Comparison of ENCODE assay signal across 21 mouse cellular contexts in the genomic region with DNA sequence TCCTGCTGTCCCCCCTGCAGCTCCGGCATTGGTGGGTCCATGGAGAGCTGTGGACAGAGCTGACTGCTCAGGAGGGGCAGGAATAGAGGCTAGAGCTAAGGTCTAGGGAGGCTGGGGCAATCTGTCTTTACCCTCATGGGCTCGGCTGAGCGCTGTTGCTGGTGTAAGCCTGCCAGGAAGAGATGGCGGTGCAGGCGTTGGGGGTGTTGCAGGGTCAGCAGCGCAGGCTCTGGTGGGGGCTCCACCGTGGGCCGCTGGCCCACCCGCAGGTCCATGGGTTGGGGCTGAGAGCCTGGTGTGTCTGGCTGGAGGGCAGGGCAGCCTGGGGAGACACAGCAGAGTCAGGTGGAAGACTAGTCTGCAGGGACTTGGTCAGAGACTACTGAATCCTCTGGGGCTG. TPM values are rescaled to one million over a fixed set of nuclear protein-coding genes. Genes with fewer than 3 reads are reported as not detected.
DNase-seq lines count a peak whose midpoint lies in the region; ATAC-seq and TF ChIP-seq lines count a peak whose summit lies in the region.
"Had no signal": no experiment of that assay in that cellular context is flagged by ENCODE, and none has a peak within 500 bp of the region (broad histone marks: within the 10 kb centered on the region; RNA-seq: fewer than 3 reads in every experiment).

No protein-coding gene starts in this region.

- 0 out of 2 replicates have a peak overlapping the region, but pooled peaks have one; percentile 9 for H3K27ac ChIP-seq in forebrain, postnatal 0 days (ENCODE audit: low read depth, low read length)
- no peak overlapping the region for H3K27ac ChIP-seq in forebrain, embryonic 14.5 days (ENCODE audit: low read depth, low read length)
- peak overlapping the region; percentile 89; the same call in 1 of the 2 replicates for H3K27ac ChIP-seq in kidney, adult 2 months (ENCODE audit: insufficient read depth, low read depth, low read length)
- 0 out of 2 replicates have a peak overlapping the region, but pooled peaks have one; percentile 15 for H3K27ac ChIP-seq in midbrain, embryonic 10.5 days (replicated peaks)
- no peak overlapping the region for H3K27ac ChIP-seq in midbrain, embryonic 11.5 days (ENCODE audit: low read depth, low read length)
- H3K27ac ChIP-seq: limb, embryonic 13.5 days; liver, embryonic 13.5 days; midbrain, embryonic 13.5 days had no signal

- TF ChIP-seq CTCF in forebrain, postnatal 0 days (IDR thresholded peaks at IDR 0.05; ENCODE audit: low read depth) = no peak
- TF ChIP-seq CTCF in kidney, adult 2 months (conservative IDR thresholded peaks at IDR 0.05; ENCODE audit: insufficient read depth, insufficient read length, low read depth, low read length) = no peak

- peaks cover 42% of the 10 kb centered on the region for H3K36me3 ChIP-seq in forebrain, postnatal 0 days (ENCODE audit: insufficient read depth)
- peaks cover 44% of the 10 kb centered on the region for H3K36me3 ChIP-seq in forebrain, embryonic 14.5 days (ENCODE audit: control insufficient read depth, insufficient read depth, low read length)
- H3K36me3 ChIP-seq in kidney, adult 2 months (ENCODE audit: control insufficient read depth, insufficient read depth, low read length) = no peaks in the 10 kb centered on the region
- peaks cover 52% of the 10 kb centered on the region for H3K36me3 ChIP-seq in midbrain, embryonic 10.5 days
- peaks cover 4% of the 10 kb centered on the region; the same call in 1 of the 2 replicates for H3K36me3 ChIP-seq in midbrain, embryonic 11.5 days (ENCODE audit: control insufficient read depth, insufficient read depth, low read length)

- no peaks in the 10 kb centered on the region for H3K9me3 ChIP-seq in forebrain, postnatal 0 days (ENCODE audit: low read length)
- no peaks in the 10 kb centered on the region for H3K9me3 ChIP-seq in forebrain, embryonic 14.5 days (replicated peaks; ENCODE audit: control insufficient read depth, low read length)
- no peaks in the 10 kb centered on the region for H3K9me3 ChIP-seq in midbrain, embryonic 10.5 days (replicated peaks)
- H3K9me3 ChIP-seq in midbrain, embryonic 11.5 days (ENCODE audit: control insufficient read depth, low read length) = no peaks in the 10 kb centered on the region
- H3K9me3 ChIP-seq: heart, embryonic 13.5 days; hindbrain, embryonic 15.5 days; limb, embryonic 13.5 days; liver, embryonic 13.5 days; midbrain, embryonic 13.5 days; stomach, embryonic 15.5 days had no signal

- no peak for TF ChIP-seq POLR2A in kidney, adult 2 months (IDR thresholded peaks at IDR 0.05; ENCODE audit: low read depth, low read length)

- H3K9ac ChIP-seq in forebrain, postnatal 0 days = no peak overlapping the region
- no peak overlapping the region for H3K9ac ChIP-seq in forebrain, embryonic 14.5 days (ENCODE audit: low read length)
- no peak overlapping the region for H3K9ac ChIP-seq in midbrain, embryonic 11.5 days (ENCODE audit: low read length)
- H3K9ac ChIP-seq: hindbrain, embryonic 15.5 days; limb, embryonic 13.5 days; liver, embryonic 13.5 days; stomach, embryonic 15.5 days had no signal

- peaks cover 8% of the 10 kb centered on the region for H3K4me1 ChIP-seq in forebrain, postnatal 0 days (ENCODE audit: insufficient read depth)
- H3K4me1 ChIP-seq in forebrain, embryonic 14.5 days (ENCODE audit: control insufficient read depth, insufficient read depth, low read length) = peaks cover 20% of the 10 kb centered on the region
- H3K4me1 ChIP-seq in kidney, adult 2 months (ENCODE audit: control insufficient read depth, insufficient read depth, low read length) = peaks cover 36% of the 10 kb centered on the region
- H3K4me1 ChIP-seq in midbrain, embryonic 10.5 days = peaks cover 36% of the 10 kb centered on the region
- peaks cover 4% of the 10 kb centered on the region for H3K4me1 ChIP-seq in midbrain, embryonic 11.5 days (ENCODE audit: control insufficient read depth, insufficient read depth, low read length)

- no peak overlapping the region for H3K4me2 ChIP-seq in forebrain, postnatal 0 days (ENCODE audit: low read depth)
- no peak overlapping the region for H3K4me2 ChIP-seq in forebrain, embryonic 14.5 days (ENCODE audit: low read length)
- H3K4me2 ChIP-seq in midbrain, embryonic 11.5 days = no peak overlapping the region
- H3K4me2 ChIP-seq: heart, embryonic 13.5 days; hindbrain, embryonic 15.5 days; limb, embryonic 13.5 days; liver, embryonic 13.5 days; midbrain, embryonic 13.5 days; stomach, embryonic 15.5 days had no signal

- H3K4me3 ChIP-seq in forebrain, postnatal 0 days (ENCODE audit: low read depth, low read length) = no peak overlapping the region
- no peak overlapping the region for H3K4me3 ChIP-seq in forebrain, embryonic 14.5 days (ENCODE audit: low read depth, low read length)
- H3K4me3 ChIP-seq in kidney, adult 2 months (ENCODE audit: insufficient read depth, low read depth, low read length) = no peak overlapping the region
- no peak overlapping the region for H3K4me3 ChIP-seq in midbrain, embryonic 10.5 days
- no peak overlapping the region for H3K4me3 ChIP-seq in midbrain, embryonic 11.5 days (ENCODE audit: low read depth, low read length)
- H3K4me3 ChIP-seq: heart, embryonic 13.5 days; hindbrain, embryonic 15.5 days; limb, embryonic 13.5 days; liver, embryonic 13.5 days; midbrain, embryonic 13.5 days; stomach, embryonic 15.5 days had no signal

- H3K27me3 ChIP-seq in forebrain, postnatal 0 days (ENCODE audit: insufficient read depth, low read length) = no peaks in the 10 kb centered on the region
- no peaks in the 10 kb centered on the region for H3K27me3 ChIP-seq in forebrain, embryonic 14.5 days (replicated peaks; ENCODE audit: control insufficient read depth, insufficient read depth, low read length)
- no peaks in the 10 kb centered on the region for H3K27me3 ChIP-seq in kidney, adult 2 months (replicated peaks; ENCODE audit: control insufficient read depth, insufficient read depth, low read length)
- no peaks in the 10 kb centered on the region for H3K27me3 ChIP-seq in midbrain, embryonic 10.5 days (ENCODE audit: low read depth, poor library complexity, severe bottlenecking)
- no peaks in the 10 kb centered on the region for H3K27me3 ChIP-seq in midbrain, embryonic 11.5 days (ENCODE audit: control insufficient read depth, insufficient read depth, low read length)
- H3K27me3 ChIP-seq: heart, embryonic 13.5 days; hindbrain, embryonic 15.5 days; limb, embryonic 13.5 days; liver, embryonic 13.5 days; midbrain, embryonic 13.5 days; stomach, embryonic 15.5 days had no signal

- peak; percentile 18 for DNase-seq in adrenal gland, adult 2 months
- no peak for DNase-seq in adrenal gland, adult (ENCODE audit: inconsistent age in 2 of 2, low spot score in 1 of 2)
- DNase-seq in forebrain, postnatal 0 days = no peak
- no peak for DNase-seq in forebrain, embryonic 14.5 days (ENCODE audit: low spot score)
- DNase-seq in kidney, adult 2 months = no peak
- DNase-seq in kidney, postnatal 10 days = no peak
- DNase-seq in midbrain, embryonic 10.5 days (ENCODE audit: low spot score) = no peak
- DNase-seq in midbrain, embryonic 11.5 days (ENCODE audit: low spot score, missing footprints) = no peak
- DNase-seq: adrenal gland, postnatal 25 days; cerebellum, postnatal 25 days; liver, embryonic 13.5 days; lung, adult 2 months; lung, postnatal 14 days; right cerebral cortex, adult 18-20 months; right cerebral cortex, postnatal 4 days; thymus, postnatal 25 days had no signal

- no peak for ATAC-seq in forebrain, postnatal 0 days
- no peak for ATAC-seq in forebrain, embryonic 14.5 days
- ATAC-seq in midbrain, embryonic 11.5 days (ENCODE audit: low FRiP score) = no peak

- 89% methylated on average over 9 of the region's 9 CpGs for WGBS in forebrain, postnatal 0 days
- 91% methylated on average over 9 of the region's 9 CpGs for WGBS in forebrain, embryonic 14.5 days
- WGBS in kidney, adult 2 months = 80% methylated on average over 9 of the region's 9 CpGs
- 87% methylated on average over 9 of the region's 9 CpGs for WGBS in midbrain, embryonic 10.5 days
- 93% methylated on average over 9 of the region's 9 CpGs for WGBS in midbrain, embryonic 11.5 days

RNA-seq across cellular contexts. Expression of a gene that starts 33.0 kb away (rescaled TPM):
- 100 to 1,000 TPM; 116 to 158 TPM for total RNA-seq in adrenal gland, adult 2 months (2021)
- 204 and 217 TPM in 2 replicates for polyA plus RNA-seq in adrenal gland, adult 2 months (2012; rRNA removed)
- total RNA-seq in forebrain, postnatal 0 days (2014; rRNA removed) = 40.2 and 56.4 TPM in 2 replicates
- 123 and 135 TPM in 2 replicates for polyA plus RNA-seq in forebrain, postnatal 0 days (2015; fragmentation: Nextera tagmentation; extraction: Ambion mirVana)
- polyA plus RNA-seq in forebrain, embryonic 14.5 days (2014; fragmentation: Nextera tagmentation; extraction: Ambion mirVana) = 65.4 and 69.1 TPM in 2 replicates
- polyA plus RNA-seq in kidney, adult 2 months (2012; rRNA removed) = 182 and 203 TPM in 2 replicates
- polyA plus RNA-seq in midbrain, embryonic 10.5 days (2016; fragmentation: Nextera tagmentation; extraction: Ambion mirVana) = 30.5 and 36.3 TPM in 2 replicates
- polyA plus RNA-seq in midbrain, embryonic 11.5 days (2014; fragmentation: Nextera tagmentation; extraction: Ambion mirVana) = 32.6 and 33.6 TPM in 2 replicates

RNA-seq across cellular contexts. Expression of a gene that starts 33.0 kb away (rescaled TPM):
- total RNA-seq in adrenal gland, adult 2 months (2021) = 10 to 100 TPM; 52.5 to 65.1 TPM
- 256 and 263 TPM in 2 replicates for polyA plus RNA-seq in adrenal gland, adult 2 months (2012; rRNA removed)
- total RNA-seq in forebrain, postnatal 0 days (2014; rRNA removed) = 20.7 and 29.4 TPM in 2 replicates
- 16.2 and 21.6 TPM in 2 replicates for polyA plus RNA-seq in forebrain, postnatal 0 days (2015; fragmentation: Nextera tagmentation; extraction: Ambion mirVana)
- 19.5 and 20.0 TPM in 2 replicates for polyA plus RNA-seq in forebrain, embryonic 14.5 days (2014; fragmentation: Nextera tagmentation; extraction: Ambion mirVana)
- polyA plus RNA-seq in kidney, adult 2 months (2012; rRNA removed) = 41.6 and 45.4 TPM in 2 replicates
- polyA plus RNA-seq in midbrain, embryonic 10.5 days (2016; fragmentation: Nextera tagmentation; extraction: Ambion mirVana) = 23.9 and 24.7 TPM in 2 replicates
- 14.6 and 16.7 TPM in 2 replicates for polyA plus RNA-seq in midbrain, embryonic 11.5 days (2014; fragmentation: Nextera tagmentation; extraction: Ambion mirVana)

RNA-seq across cellular contexts. Expression of a gene that starts 43.5 kb away (rescaled TPM):
- 10 to 100 TPM; 13.4 to 18.6 TPM for total RNA-seq in adrenal gland, adult 2 months (2021)
- polyA plus RNA-seq in adrenal gland, adult 2 months (2012; rRNA removed) = 44.5 and 52.6 TPM in 2 replicates
- total RNA-seq in forebrain, postnatal 0 days (2014; rRNA removed) = 16.6 and 22.0 TPM in 2 replicates
- polyA plus RNA-seq in forebrain, postnatal 0 days (2015; fragmentation: Nextera tagmentation; extraction: Ambion mirVana) = 6.5 and 8.7 TPM in 2 replicates
- polyA plus RNA-seq in forebrain, embryonic 14.5 days (2014; fragmentation: Nextera tagmentation; extraction: Ambion mirVana) = 4.9 and 6.4 TPM in 2 replicates
- polyA plus RNA-seq in kidney, adult 2 months (2012; rRNA removed) = 136 and 184 TPM in 2 replicates
- 5.3 and 6.0 TPM in 2 replicates for polyA plus RNA-seq in midbrain, embryonic 10.5 days (2016; fragmentation: Nextera tagmentation; extraction: Ambion mirVana)
- polyA plus RNA-seq in midbrain, embryonic 11.5 days (2014; fragmentation: Nextera tagmentation; extraction: Ambion mirVana) = 3.0 and 3.2 TPM in 2 replicates

Comparison
In these comparisons a context has a peak if more than half of its experiments do, and no peak if none do; other contexts are left out.
1. H3K27ac ChIP-seq: peak in forebrain, postnatal 0 days (single experiment), kidney, adult 2 months (single experiment) and midbrain, embryonic 10.5 days (single experiment); none in forebrain, embryonic 14.5 days (single experiment) and midbrain, embryonic 11.5 days (single experiment).